Mouse (Mus musculus): Measurements from ENCODE around the gene Ptprn2.

Ptprn2 gene

GRCm38 (mm10) chr12:116788346-116788745 lies 302.8 kb downstream of the Ptprn2 start:
- DNase-seq = no peak

- no peak for DNase-seq
Measured at GRCm38 (mm10) chr12:116803331-116803730, 317.8 kb downstream of the Ptprn2 start.

- no peak for DNase-seq
Measured at GRCm38 (mm10) chr12:116804712-116805111, 319.2 kb downstream of the Ptprn2 start.

GRCm38 (mm10) chr12:116805129-116805809 lies 319.7 kb downstream of the Ptprn2 start:
- DNase-seq = no peak

GRCm38 (mm10) chr12:116806089-116806488 lies 320.6 kb downstream of the Ptprn2 start:
- DNase-seq = no peak

- DNase-seq = no peak
Measured at GRCm38 (mm10) chr12:116813012-116813411, 327.5 kb downstream of the Ptprn2 start.

GRCm38 (mm10) chr12:116819836-116820235 lies 334.3 kb downstream of the Ptprn2 start:
- DNase-seq = no peak

GRCm38 (mm10) chr12:116823341-116823740 lies 337.8 kb downstream of the Ptprn2 start:
- no peak for DNase-seq

GRCm38 (mm10) chr12:116827748-116828147 lies 342.2 kb downstream of the Ptprn2 start:
- peak; percentile 6 to 47 for DNase-seq

GRCm38 (mm10) chr12:116838611-116839192 lies 353.2 kb downstream of the Ptprn2 start:
- DNase-seq = no peak

GRCm38 (mm10) chr12:116842723-116843272 lies 357.3 kb downstream of the Ptprn2 start:
- DNase-seq = no peak

- no peak for DNase-seq
Measured at GRCm38 (mm10) chr12:116846220-116846619, 360.7 kb downstream of the Ptprn2 start.

- DNase-seq = no peak
Measured at GRCm38 (mm10) chr12:116847021-116847420, 361.5 kb downstream of the Ptprn2 start.

GRCm38 (mm10) chr12:116856307-116856706 lies 370.8 kb downstream of the Ptprn2 start:
- no peak for DNase-seq

GRCm38 (mm10) chr12:116861360-116862017 lies 376.0 kb downstream of the Ptprn2 start:
- peak; percentile 52 to 72 for DNase-seq

- DNase-seq = no peak
Measured at GRCm38 (mm10) chr12:116863291-116863899, 377.9 kb downstream of the Ptprn2 start.

GRCm38 (mm10) chr12:116873866-116874585 lies 388.5 kb downstream of the Ptprn2 start:
- no peak for DNase-seq

- no peak for DNase-seq
Measured at GRCm38 (mm10) chr12:116887496-116888281, 402.2 kb downstream of the Ptprn2 start.

GRCm38 (mm10) chr12:116888856-116889255 lies 403.3 kb downstream of the Ptprn2 start:
- no peak for DNase-seq

GRCm38 (mm10) chr12:116892584-116892983 lies 407.1 kb downstream of the Ptprn2 start:
- DNase-seq = no peak

GRCm38 (mm10) chr12:116896651-116897050 lies 411.1 kb downstream of the Ptprn2 start:
- no peak for DNase-seq

GRCm38 (mm10) chr12:116901773-116902172 lies 416.3 kb downstream of the Ptprn2 start:
- no peak for DNase-seq

Data from kidney, adult 8-10 months (tissue).